Comparison of ENCODE assay signal across 20 mouse cellular contexts in the genomic region with DNA sequence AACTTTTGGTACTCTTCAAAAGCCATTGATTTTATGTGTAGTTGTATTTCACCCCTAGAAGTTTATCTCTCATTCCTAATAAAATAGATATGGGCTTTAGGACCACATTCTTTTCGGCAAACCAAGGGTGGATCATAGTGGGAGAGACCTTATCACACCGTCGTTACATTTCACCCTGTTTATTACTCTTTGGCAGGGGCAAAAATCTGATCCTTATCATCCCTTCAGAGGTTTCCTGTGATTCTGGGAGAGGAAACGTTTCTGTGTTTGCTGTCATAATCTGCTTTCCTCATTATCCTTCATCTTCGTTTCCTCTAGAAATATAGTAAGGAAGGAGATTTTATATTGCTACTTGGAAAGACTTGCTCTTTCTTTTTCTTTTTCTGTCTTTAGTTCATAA.
"Had no signal": no experiment of that assay in that cellular context is flagged by ENCODE, and none has a peak within 500 bp of the region (broad histone marks: within the 10 kb centered on the region; RNA-seq: fewer than 3 reads in every experiment).

No protein-coding gene starts in this region.

- H3K36me3 ChIP-seq: heart, embryonic 12.5 days; hindbrain, embryonic 13.5 days; hindbrain, embryonic 15.5 days; kidney, embryonic 15.5 days; limb, embryonic 13.5 days; limb, embryonic 15.5 days had no signal

- H3K9ac ChIP-seq: forebrain, postnatal 0 days; heart, embryonic 12.5 days; hindbrain, embryonic 13.5 days; hindbrain, embryonic 15.5 days; kidney, embryonic 15.5 days; limb, embryonic 13.5 days; limb, embryonic 15.5 days had no signal

- H3K4me2 ChIP-seq: heart, embryonic 12.5 days; hindbrain, embryonic 13.5 days; hindbrain, embryonic 15.5 days; kidney, embryonic 15.5 days; limb, embryonic 13.5 days; limb, embryonic 15.5 days had no signal

- DNase-seq: forebrain, postnatal 0 days; gastrocnemius, postnatal 14 days; gastrocnemius, postnatal 36 days; kidney, adult 11 months; kidney, adult 2 months; kidney, adult 9 months; kidney, postnatal 14 days; kidney, postnatal 36 days; layer of hippocampus, adult 9-11 months; layer of hippocampus, postnatal 36 days; left cerebral cortex, postnatal 4 days had no signal

- H3K9me3 ChIP-seq: heart, embryonic 12.5 days; hindbrain, embryonic 13.5 days; hindbrain, embryonic 15.5 days; kidney, embryonic 15.5 days; limb, embryonic 13.5 days; limb, embryonic 15.5 days had no signal

- H3K4me1 ChIP-seq: heart, embryonic 12.5 days; hindbrain, embryonic 13.5 days; hindbrain, embryonic 15.5 days; kidney, embryonic 15.5 days; limb, embryonic 13.5 days; limb, embryonic 15.5 days had no signal

- H3K27me3 ChIP-seq: heart, embryonic 12.5 days; hindbrain, embryonic 13.5 days; hindbrain, embryonic 15.5 days; kidney, embryonic 15.5 days; limb, embryonic 13.5 days; limb, embryonic 15.5 days had no signal

- H3K4me3 ChIP-seq: heart, embryonic 12.5 days; hindbrain, embryonic 13.5 days; hindbrain, embryonic 15.5 days; kidney, embryonic 15.5 days; limb, embryonic 13.5 days; limb, embryonic 15.5 days had no signal

- H3K27ac ChIP-seq: hindbrain, embryonic 13.5 days; hindbrain, embryonic 15.5 days; hindbrain, postnatal 0 days; kidney, embryonic 15.5 days; kidney, postnatal 0 days; limb, embryonic 13.5 days; limb, embryonic 15.5 days had no signal

- ATAC-seq: forebrain, postnatal 0 days; hindbrain, postnatal 0 days; intestine, embryonic 16.5 days had no signal
